Mouse (Mus musculus): Measurements from ENCODE around the gene Pdgfc.
"Not testable (repeated sequence)": the region's sequence is repeated elsewhere in the genome, so short reads cannot be mapped to it uniquely, and the experiment has no call there.

The Pdgfc gene

GRCm38 (mm10) chr3:81046652-81047607 lies 10.7 kb downstream of the Pdgfc start:
- no peak for DNase-seq

DNA sequence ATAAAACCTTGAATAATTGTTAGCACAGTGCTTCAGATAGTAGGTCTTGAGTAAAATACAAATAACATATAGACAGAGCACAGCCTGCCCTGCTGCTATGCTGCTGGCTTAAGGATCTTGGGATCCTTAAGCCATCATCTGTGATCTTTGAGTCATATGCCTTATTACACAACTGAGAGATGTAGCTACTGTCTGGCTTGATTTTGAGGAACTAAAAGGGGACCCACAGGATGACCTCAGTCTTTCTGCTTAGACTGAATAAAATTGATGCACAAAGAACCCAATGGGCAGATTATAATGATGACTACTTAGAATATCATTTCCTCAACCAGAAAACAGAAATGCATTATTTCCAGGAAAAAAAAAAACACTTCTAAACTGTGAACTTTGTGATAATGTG lies 15.3 kb downstream of the Pdgfc start:
- DNase-seq: no peak

DNA sequence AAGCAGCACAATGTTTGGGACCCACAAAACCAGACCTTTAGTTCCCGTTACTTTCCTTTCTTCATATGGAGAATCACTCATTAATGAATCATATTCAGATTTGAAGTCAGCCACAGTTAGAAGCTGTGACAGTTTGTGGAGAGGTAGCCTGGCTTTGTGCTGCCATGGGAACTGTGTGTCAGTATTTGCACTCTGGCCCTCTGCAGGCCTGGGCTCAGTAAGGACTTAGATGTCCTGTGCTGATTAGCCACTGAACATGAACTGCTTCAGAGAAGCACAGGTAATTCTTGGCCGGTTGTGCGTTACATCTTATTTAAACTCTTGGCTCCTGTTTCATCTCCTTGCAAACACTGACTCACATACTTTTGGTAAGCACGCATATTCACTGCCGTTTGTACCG lies 16.2 kb downstream of the Pdgfc start:
- no peak for DNase-seq

DNA sequence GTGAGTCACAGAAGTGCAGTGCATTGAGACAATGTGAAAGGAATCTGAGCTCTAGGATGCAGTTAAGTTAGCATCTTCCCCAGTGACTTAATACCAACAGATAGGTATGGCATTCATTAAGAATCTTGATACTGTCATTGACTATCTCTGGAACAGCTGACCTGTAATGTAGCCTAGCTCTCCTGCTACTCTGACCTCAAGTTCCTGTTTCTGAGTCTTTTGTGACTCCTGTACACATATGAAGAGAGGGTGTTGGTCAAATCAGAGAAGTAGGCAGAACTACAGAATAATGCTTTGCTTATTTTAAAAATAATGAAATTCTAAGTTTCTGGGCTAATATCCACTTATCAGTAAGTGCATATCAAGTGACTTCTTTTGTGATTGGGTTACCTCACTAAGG lies 17.9 kb downstream of the Pdgfc start:
- DNase-seq: no peak

DNA sequence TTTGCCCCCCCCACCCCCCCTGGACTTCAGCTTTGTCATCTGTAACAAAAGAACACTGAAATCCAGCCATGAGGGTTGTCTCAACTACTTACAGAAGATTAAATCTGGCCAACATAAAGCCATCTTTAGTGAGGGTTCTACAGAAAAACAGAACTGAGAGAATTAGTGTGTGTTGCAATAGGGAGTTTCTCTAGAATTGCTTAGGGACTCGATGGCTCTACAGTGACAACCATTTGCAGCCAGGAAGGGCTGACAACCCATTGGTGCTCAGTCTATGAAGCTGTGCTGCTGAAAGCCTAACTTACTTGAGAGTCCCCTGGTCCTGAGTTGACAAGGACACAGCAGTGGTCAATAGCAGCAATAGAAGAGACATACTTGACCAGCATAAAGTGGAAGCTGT lies 21.5 kb downstream of the Pdgfc start:
- DNase-seq: no peak

DNA sequence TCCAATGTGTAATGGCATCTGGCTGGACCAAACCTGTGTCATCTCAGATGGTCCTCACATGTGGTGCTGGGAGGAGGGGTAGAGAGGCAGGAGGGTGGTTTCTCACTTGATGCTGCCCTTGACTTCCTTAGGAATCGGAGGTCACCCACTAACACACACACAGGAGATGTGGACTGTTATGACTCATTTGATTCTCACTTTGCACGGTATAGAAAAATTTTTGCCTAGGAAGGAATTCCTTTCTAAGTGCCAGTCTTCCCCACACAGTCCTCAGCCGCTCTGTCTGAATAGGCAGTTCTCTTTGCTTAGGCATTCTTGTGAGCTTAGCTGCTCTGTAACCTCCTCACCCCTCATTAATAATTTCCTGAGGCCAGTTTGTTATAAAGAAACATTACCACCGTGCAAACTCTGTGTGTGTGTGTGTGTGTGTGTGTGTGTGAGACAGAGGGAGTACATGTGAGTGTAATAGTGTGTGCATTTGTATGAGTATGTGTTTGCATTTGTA lies 22.4 kb downstream of the Pdgfc start:
- no peak for DNase-seq

GRCm38 (mm10) chr3:81068550-81068949 lies 32.3 kb downstream of the Pdgfc start:
- no peak for DNase-seq

DNA sequence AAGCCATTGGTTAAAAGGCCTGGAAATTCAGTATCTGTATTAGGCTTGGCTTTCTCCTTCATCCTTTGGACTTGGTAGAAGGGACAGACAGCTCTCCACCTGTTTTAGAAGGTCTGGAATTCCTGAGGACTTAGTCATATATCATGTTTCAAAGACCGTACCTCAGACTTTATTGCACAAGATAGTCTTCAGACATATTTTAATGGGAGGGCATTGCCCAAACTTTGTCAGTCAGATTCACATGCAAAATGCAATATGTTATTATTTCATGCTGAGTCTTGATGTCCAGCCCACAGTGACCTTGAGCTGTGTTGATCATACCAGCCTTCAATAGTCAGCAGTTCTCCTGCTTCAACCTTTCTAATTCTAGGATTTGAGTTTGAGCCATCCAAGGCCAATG lies 64.9 kb downstream of the Pdgfc start:
- no peak for DNase-seq

DNA sequence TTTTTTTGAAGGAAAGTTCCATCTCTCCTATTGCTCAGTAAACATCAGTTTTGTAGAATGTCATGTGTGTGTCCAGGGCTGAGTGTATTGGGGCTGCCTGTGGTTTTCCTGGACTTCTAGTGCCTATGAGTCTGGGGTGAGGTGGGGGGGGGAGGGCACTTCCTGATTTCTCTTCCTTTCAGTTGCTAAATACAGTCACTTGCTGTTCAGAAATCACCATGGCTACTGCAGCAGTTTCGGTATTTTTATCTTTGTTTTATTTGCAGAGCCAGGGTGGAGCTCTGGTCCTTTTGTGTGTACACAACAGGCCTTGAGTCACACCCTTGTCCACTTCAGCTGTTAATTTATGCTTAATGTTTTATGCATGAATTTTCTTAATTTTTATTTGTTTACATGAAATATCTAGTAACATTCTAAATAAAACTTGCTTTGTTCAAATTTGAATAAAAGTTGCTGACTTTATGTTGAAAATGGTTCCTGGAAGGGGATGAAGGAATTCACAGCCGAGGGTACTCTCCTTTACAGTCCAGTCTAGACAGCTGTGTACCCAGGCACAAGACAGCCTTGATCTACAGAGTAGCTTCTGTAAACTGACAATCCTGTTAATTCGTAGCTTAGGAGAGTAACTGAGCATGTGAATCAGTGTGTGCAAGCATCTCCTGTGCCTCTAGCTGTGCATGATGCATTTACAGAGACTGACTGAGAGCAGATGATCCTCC lies 66.1 kb downstream of the Pdgfc start:
- DNase-seq: no peak

DNA sequence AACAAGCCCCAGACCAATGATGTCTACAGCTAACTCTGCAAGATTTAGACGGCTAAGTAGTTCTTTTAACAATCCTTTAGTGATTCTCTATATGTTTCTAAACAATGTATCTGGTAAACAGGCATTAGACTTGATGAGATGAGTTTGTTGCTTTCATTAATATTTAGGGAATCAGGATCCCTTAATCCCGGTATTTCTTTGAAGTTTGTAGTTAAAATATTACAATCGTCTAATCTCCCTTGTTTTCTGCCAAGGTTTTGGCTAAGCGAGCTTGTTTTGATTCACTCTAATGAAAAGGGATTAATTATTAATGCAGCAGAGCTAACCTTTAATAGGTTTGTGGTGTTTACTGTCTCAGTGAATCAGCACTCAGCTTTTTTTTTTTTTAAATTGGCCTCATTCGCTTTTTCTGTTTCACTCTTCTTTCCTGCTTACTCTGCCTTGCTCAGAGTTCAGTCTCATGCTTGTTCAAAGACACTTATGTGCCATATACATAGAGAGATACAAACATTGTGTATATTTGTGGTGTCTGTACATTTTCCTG lies 66.7 kb downstream of the Pdgfc start:
- DNase-seq: no peak

DNA sequence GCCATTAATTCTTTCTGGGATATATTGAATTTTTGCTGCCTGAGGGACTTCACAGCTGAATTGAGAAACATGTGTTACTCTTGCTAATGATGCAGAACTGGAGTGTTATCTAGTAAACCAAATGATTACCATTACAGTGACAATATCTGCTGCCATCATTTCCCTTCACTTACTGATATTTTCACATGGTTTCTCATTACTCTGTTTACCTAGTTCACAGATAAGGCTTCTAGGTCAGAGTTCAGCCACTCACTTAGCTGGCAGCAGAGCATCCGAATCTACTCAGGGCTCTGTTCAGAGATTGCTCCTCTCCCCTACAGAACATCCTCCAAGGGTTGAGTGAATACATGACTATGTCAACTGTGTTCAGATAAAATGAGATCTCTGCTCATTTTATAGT lies 71.3 kb downstream of the Pdgfc start:
- no peak for DNase-seq

DNA sequence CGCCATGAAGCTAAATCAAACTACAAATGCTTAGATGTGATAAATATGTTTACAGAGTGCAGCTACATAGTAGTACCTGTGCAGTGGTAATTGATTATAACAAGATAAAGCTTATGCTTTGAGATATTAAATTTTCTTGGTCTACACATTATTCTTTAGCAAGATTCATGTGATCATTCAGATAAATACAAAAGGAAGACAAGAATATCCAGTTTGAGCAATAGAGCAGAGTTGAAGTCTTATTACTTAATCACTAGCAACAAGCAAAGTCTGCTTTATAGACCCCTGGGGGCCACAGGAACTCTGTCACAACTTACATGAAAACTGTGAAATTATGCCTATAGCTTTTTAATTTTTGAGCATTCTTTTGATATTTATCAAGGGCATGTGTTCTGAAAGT lies 74.8 kb downstream of the Pdgfc start:
- DNase-seq: no peak

DNA sequence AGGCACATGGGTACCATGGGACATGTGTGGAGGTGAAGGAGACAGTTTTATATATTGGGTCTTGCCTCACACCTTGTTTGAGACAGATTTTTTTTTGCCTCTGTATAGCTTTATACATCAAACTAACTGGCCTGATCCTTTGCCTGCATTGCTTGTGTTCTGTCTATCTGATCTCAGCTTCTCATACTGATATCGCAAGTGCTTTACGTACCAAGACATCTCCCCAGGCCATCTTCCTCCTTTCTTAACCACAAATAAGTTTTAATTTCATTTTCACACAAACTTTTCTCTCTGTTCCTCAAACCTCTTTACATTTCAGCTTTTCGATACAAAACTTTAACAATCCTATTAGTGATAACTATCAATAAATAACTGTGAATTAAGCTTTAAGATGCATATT lies 76.7 kb downstream of the Pdgfc start:
- no peak for DNase-seq

GRCm38 (mm10) chr3:81120664-81121063 lies 84.4 kb downstream of the Pdgfc start:
- DNase-seq: no peak

- DNase-seq: no peak
Observed at GRCm38 (mm10) chr3:81121731-81122130, 85.5 kb downstream of the Pdgfc start.

GRCm38 (mm10) chr3:81123461-81123860 lies 87.2 kb downstream of the Pdgfc start:
- DNase-seq: no peak

DNA sequence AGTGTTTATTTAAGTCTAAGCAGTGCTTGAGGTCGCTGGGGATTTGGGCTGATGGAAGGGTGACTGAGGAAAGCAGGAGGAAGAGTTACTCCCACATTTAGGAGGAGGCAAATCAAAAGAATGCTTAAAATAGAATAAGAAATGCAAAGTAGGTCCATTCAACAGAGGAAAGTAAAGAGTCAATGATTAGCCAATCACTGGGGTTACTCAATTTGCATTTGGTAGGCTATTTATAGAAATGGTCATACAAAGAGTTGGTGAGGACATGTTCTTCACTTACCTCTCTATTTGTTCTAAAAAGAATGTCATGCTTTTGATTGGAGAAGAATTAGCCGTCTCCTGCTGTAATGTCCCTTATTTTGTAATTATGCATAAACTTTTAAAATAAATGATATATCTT lies 90.8 kb downstream of the Pdgfc start:
- no peak for DNase-seq

- DNase-seq: no peak
Observed at GRCm38 (mm10) chr3:81136985-81137384, 100.8 kb downstream of the Pdgfc start.

- not testable (repeated sequence) for DNase-seq
Observed at GRCm38 (mm10) chr3:81138030-81138429, 101.8 kb downstream of the Pdgfc start.

GRCm38 (mm10) chr3:81143730-81144129 lies 107.5 kb downstream of the Pdgfc start:
- no peak for DNase-seq

DNA sequence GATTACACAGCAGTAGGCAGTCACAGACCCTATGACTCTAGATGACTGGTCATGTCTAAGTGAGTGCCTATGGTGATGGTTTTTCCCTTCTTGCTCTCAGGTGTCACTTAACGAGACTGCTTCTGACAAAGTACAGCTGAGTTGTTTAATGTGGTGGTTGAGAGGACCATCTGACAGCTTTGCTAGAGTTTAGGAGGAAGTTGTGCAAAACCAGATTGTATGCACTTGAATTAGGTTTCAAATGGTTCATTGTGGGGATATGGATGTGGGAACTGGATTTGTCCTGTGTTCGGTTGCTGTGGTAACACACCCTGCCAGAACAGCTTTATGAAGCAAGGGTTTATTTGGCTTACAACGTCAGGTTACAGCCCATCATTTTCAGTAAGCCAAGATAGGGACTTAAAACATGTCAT lies 112.9 kb downstream of the Pdgfc start:
- no peak for DNase-seq

DNA sequence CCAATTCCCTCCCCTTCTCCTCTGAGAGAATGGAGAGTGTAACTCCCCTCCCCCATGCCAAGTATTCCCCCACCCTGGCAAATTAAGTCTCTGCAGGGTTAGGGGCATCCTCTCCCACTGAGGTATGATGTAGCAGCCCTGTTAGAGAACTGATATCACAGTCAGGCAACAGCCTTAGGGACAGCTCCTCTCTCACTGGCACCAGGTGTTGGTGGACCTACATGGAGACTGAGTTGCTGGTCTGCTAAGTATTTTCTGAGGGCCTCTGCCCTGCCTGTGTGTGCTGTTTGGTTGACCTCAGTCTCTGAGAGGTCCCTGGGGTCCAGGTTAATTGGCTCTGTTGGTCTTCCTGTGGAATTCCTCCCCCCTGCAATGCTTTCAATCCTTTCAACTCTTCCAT lies 114.0 kb downstream of the Pdgfc start:
- no peak for DNase-seq

DNA sequence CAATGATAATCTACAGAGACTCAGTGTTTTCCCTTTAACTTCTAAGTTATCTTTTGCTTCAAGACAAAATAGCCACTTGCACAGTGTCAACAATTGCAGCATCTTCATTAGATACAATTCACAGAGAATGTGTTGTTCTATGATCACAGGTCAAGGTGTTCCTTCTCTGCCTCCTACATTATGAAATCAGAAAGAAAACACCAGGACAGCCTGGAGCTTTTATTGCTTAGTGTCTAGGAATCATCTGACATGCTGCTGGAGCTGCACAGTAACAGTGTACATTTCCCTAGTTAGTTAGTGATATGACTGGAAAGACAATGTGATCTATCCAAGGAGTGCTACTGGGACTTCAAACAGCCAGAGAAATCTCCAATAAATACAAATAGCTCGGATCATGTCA lies 118.2 kb downstream of the Pdgfc start:
- no peak for DNase-seq

Measured in cerebellum, adult 9-10 months (tissue).